Comparison of ENCODE assay signal across 9 mouse cellular contexts in the genomic region with DNA sequence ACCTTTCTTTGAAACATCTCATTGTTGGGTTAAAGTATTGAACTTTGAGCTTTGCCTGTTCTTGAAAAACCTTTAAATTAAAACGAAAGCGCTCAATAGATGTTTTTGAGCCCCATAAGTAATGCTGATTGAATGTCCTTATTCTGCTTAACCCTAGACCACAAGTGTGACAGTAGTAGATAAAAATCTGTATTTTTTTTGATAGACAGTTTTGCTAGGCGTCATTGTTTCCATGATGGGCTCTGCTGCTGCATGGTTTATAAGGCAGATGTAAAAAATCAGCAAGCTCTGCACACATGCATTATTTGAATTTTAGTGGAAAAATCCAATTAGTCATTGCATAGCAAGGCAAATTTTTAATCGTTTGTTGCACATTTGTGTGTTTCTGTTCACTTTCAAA. TPM values are rescaled to one million over a fixed set of nuclear protein-coding genes. Genes with fewer than 3 reads are reported as not detected.
DNase-seq lines count a peak whose midpoint lies in the region; ATAC-seq and TF ChIP-seq lines count a peak whose summit lies in the region.
"Had no signal": no experiment of that assay in that cellular context is flagged by ENCODE, and none has a peak within 500 bp of the region (broad histone marks: within the 10 kb centered on the region; RNA-seq: fewer than 3 reads in every experiment).

No protein-coding gene starts in this region.

- no peak for TF ChIP-seq EP300 in heart, adult 2 months (IDR thresholded peaks at IDR 0.05; ENCODE audit: insufficient read depth, low read depth, low read length)
- TF ChIP-seq EP300 in MEL (IDR thresholded peaks at IDR 0.05; ENCODE audit: low read depth in 1 of 2, low read length in 2 of 2) = no peak

- H3K4me3 ChIP-seq in heart, adult 2 months = peak overlapping the region; percentile 69; the same call in 1 of the 2 replicates
- H3K4me3 ChIP-seq in MEL (ENCODE audit: control insufficient read depth in 1 of 2, insufficient read depth in 1 of 2, low read depth in 2 of 2, low read length in 2 of 2) = peak overlapping the region; percentile 69 to 71
- H3K4me3 ChIP-seq in hindbrain, embryonic 13.5 days = peak overlapping the region; percentile 60
- H3K4me3 ChIP-seq in midbrain, embryonic 11.5 days (ENCODE audit: low read depth, low read length) = peak overlapping the region; percentile 66

- no peaks in the 10 kb centered on the region for H3K9me3 ChIP-seq in MEL (replicated peaks; ENCODE audit: insufficient read depth, low read length)
- no peaks in the 10 kb centered on the region for H3K9me3 ChIP-seq in hindbrain, embryonic 13.5 days
- no peaks in the 10 kb centered on the region for H3K9me3 ChIP-seq in midbrain, embryonic 11.5 days (ENCODE audit: control insufficient read depth, low read length)

- H3K27ac ChIP-seq in heart, adult 2 months = no peak overlapping the region
- no peak overlapping the region for H3K27ac ChIP-seq in MEL (ENCODE audit: control insufficient read depth, low read depth, low read length)
- H3K27ac ChIP-seq in hindbrain, embryonic 13.5 days = no peak overlapping the region
- H3K27ac ChIP-seq in midbrain, embryonic 11.5 days (ENCODE audit: low read depth, low read length) = no peak overlapping the region

- TF ChIP-seq RAD21 in MEL (IDR thresholded peaks at IDR 0.05; ENCODE audit: low read depth, low read length) = no peak

- no peak for DNase-seq in heart, adult 2 months
- DNase-seq in heart, adult 11 months = no peak
- DNase-seq in MEL (ENCODE audit: low read depth, low spot score) = peak; percentile 31
- no peak for DNase-seq in midbrain, embryonic 11.5 days (ENCODE audit: low spot score, missing footprints)
- DNase-seq in adrenal gland, adult 8-10 months = no peak
- no peak for DNase-seq in ovary, postnatal 10 days (ENCODE audit: low spot score)
- DNase-seq in frontal cortex, postnatal 10 days (ENCODE audit: low spot score in 2 of 2) = no peak
- DNase-seq: cerebellum, adult 8-10 months had no signal

- TF ChIP-seq CTCF in heart, adult 2 months (IDR thresholded peaks at IDR 0.05) = no peak
- no peak for TF ChIP-seq CTCF in MEL (IDR thresholded peaks at IDR 0.05 in 2 of 3, conservative IDR thresholded peaks at IDR 0.05 in 1 of 3; ENCODE audit: control insufficient read depth in 1 of 3, insufficient read depth in 1 of 3, low read depth in 2 of 3, low read length in 3 of 3, poor library complexity in 1 of 3, severe bottlenecking in 1 of 3)

- H3K4me1 ChIP-seq in heart, adult 2 months (ENCODE audit: control insufficient read depth, insufficient read depth, low read length) = no peaks in the 10 kb centered on the region
- peaks cover 2% of the 10 kb centered on the region in 2 experiments; a peak in 3 of 4 replicates for H3K4me1 ChIP-seq in MEL (ENCODE audit: control insufficient read depth in 1 of 2, insufficient read depth in 2 of 2, low read length in 2 of 2)
- no peaks in the 10 kb centered on the region for H3K4me1 ChIP-seq in hindbrain, embryonic 13.5 days (replicated peaks)
- no peaks in the 10 kb centered on the region for H3K4me1 ChIP-seq in midbrain, embryonic 11.5 days (ENCODE audit: control insufficient read depth, insufficient read depth, low read length)

- peak overlapping the region; percentile 55 for H3K4me2 ChIP-seq in hindbrain, embryonic 13.5 days
- H3K4me2 ChIP-seq in midbrain, embryonic 11.5 days = peak overlapping the region; percentile 51

- 51% methylated on average over 4 of the region's 4 CpGs for WGBS in heart, adult 2 months
- 50% methylated on average over 4 of the region's 4 CpGs for WGBS in hindbrain, embryonic 13.5 days
- 52% methylated on average over 4 of the region's 4 CpGs for WGBS in midbrain, embryonic 11.5 days

- H3K79me2 ChIP-seq in heart, adult 2 months (replicated peaks; ENCODE audit: control insufficient read depth, insufficient read depth, low read length) = no peaks in the 10 kb centered on the region
- peaks cover 14% of the 10 kb centered on the region for H3K79me2 ChIP-seq in MEL (ENCODE audit: control insufficient read depth, insufficient read depth, low read length, poor library complexity)

- ATAC-seq in hindbrain, embryonic 13.5 days (ENCODE audit: low FRiP score) = no peak
- no peak for ATAC-seq in midbrain, embryonic 11.5 days (ENCODE audit: low FRiP score)

- H3K36me3 ChIP-seq in heart, adult 2 months (ENCODE audit: control insufficient read depth, insufficient read depth, low read length) = no peaks in the 10 kb centered on the region
- peaks cover 3 to 16% of the 10 kb centered on the region in 2 experiments for H3K36me3 ChIP-seq in MEL (ENCODE audit: control insufficient read depth in 1 of 2, insufficient read depth in 2 of 2, low read length in 2 of 2)
- H3K36me3 ChIP-seq in hindbrain, embryonic 13.5 days = no peaks in the 10 kb centered on the region
- H3K36me3 ChIP-seq in midbrain, embryonic 11.5 days (ENCODE audit: control insufficient read depth, insufficient read depth, low read length) = no peaks in the 10 kb centered on the region

- no peaks in the 10 kb centered on the region for H3K27me3 ChIP-seq in heart, adult 2 months (ENCODE audit: control insufficient read depth, insufficient read depth, low read length)
- H3K27me3 ChIP-seq in MEL (ENCODE audit: control insufficient read depth in 1 of 2, insufficient read depth in 2 of 2, low read length in 2 of 2) = no peaks in the 10 kb centered on the region
- no peaks in the 10 kb centered on the region for H3K27me3 ChIP-seq in hindbrain, embryonic 13.5 days
- no peaks in the 10 kb centered on the region for H3K27me3 ChIP-seq in midbrain, embryonic 11.5 days (ENCODE audit: control insufficient read depth, insufficient read depth, low read length)

- TF ChIP-seq POLR2A in heart, adult 2 months (IDR thresholded peaks at IDR 0.05; ENCODE audit: insufficient read depth, low read depth, low read length) = no peak
- TF ChIP-seq POLR2A in MEL (IDR thresholded peaks at IDR 0.05; ENCODE audit: control insufficient read depth in 1 of 2, insufficient read depth in 1 of 2, low read depth in 1 of 2, low read length in 2 of 2, poor library complexity in 1 of 2) = no peak

- intact Hi-C loops in heart, adult 2 months (cut with DNase I) = loop anchor here (10.0 kb wide), 1 partner anchor 431 kb away; no protein-coding TSS in a partner anchor

- no peak overlapping the region for H3K9ac ChIP-seq in heart, adult 2 months (ENCODE audit: low read depth, low read length)
- no peak overlapping the region; the same call in 1 of the 2 replicates for H3K9ac ChIP-seq in MEL (ENCODE audit: control insufficient read depth, low read depth, low read length, poor library complexity, severe bottlenecking)
- peak overlapping the region; percentile 85 for H3K9ac ChIP-seq in hindbrain, embryonic 13.5 days
- peak overlapping the region; percentile 85; the same call in 1 of the 2 replicates for H3K9ac ChIP-seq in midbrain, embryonic 11.5 days (ENCODE audit: low read length)

TF ChIP-seq in MEL, 35 proteins besides CTCF, POLR2A, EP300 and RAD21:
- 0 out of 2 replicates have a peak, but pooled peaks have one; percentile 2 for TF ChIP-seq GATA1 (IDR thresholded peaks at IDR 0.05; ENCODE audit: low read depth, low read length)
- no peak for TF ChIP-seq SMC3 (IDR thresholded peaks at IDR 0.05; ENCODE audit: low read depth, low read length)

RNA-seq across cellular contexts. Expression of a gene that starts 1.8 kb away (rescaled TPM):
- 1 to 10 TPM; 4.6 to 5.1 TPM for total RNA-seq in heart, adult 2 months (2021)
- 1.0 and 2.9 TPM in 2 replicates for polyA plus RNA-seq in heart, adult 2 months (2012; rRNA removed)
- 16.1 and 18.7 TPM in 2 replicates for total RNA-seq in MEL (2012; rRNA removed)
- polyA plus RNA-seq in MEL (2012; ENCODE audit: insufficient read depth in 1 of 2, insufficient read length in 2 of 2, low read depth in 1 of 2, low replicate concordance in 2 of 2, missing spikeins in 1 of 2) = 10 to 100 TPM; 15.8 to 44.9 TPM
- 75.4 and 77.8 TPM in 2 replicates for polyA plus RNA-seq in hindbrain, embryonic 13.5 days (2015; fragmentation: Nextera tagmentation; extraction: Ambion mirVana)
- polyA plus RNA-seq in midbrain, embryonic 11.5 days (2014; fragmentation: Nextera tagmentation; extraction: Ambion mirVana) = 125 and 140 TPM in 2 replicates
- 10 to 100 TPM; 17.4 to 23.8 (median 20.3) TPM for total RNA-seq in adrenal gland, adult 8-10 months (2022)

Comparison
In these comparisons a context has a peak if more than half of its experiments do, and no peak if none do; other contexts are left out.
1. H3K9ac ChIP-seq: peak in hindbrain, embryonic 13.5 days (single experiment) and midbrain, embryonic 11.5 days (single experiment); none in heart, adult 2 months (single experiment) and MEL (single experiment).
2. Peak in every context shown above with its lines, with median percentiles within 50 percentile points of each other: H3K4me3 ChIP-seq.